Mouse (Mus musculus) CH12.LX (cell line): ENCODE data around the gene Tmem104.

Experiments
- CTCF ChIP-seq, 2 experiments: IDR thresholded peaks in 1 of 2; conservative IDR thresholded peaks in 1 of 2; 2 replicates each; pipeline ENCODE4 v1.5.1; 2011 to 2012; ENCODE audit warnings: low read depth in 2 of 2, low read length in 2 of 2, improper control_type of control experiment in 1 of 2, inconsistent platforms in 1 of 2, mild to moderate bottlenecking in 1 of 2, moderate library complexity in 1 of 2
- ELF1 ChIP-seq: IDR thresholded peaks from 2 replicates; pipeline ENCODE4 v1.6.1; 2014; ENCODE audit warnings: low read depth, mild to moderate bottlenecking, inconsistent platforms, low read length, improper control_type of control experiment
- EP300 ChIP-seq: IDR thresholded peaks from 2 replicates; pipeline ENCODE4 v1.6.1; 2011; ENCODE audit warnings: low read length, improper control_type of control experiment
- ETS1 ChIP-seq: conservative IDR thresholded peaks from 2 replicates; pipeline ENCODE4 v1.6.1; 2012; ENCODE audit warnings: low read depth, mild to moderate bottlenecking, inconsistent platforms, low read length, improper control_type of control experiment, moderate library complexity
- KAT2A ChIP-seq: IDR thresholded peaks from 2 replicates; pipeline ENCODE4 v1.6.1; 2012; ENCODE audit warnings: low read length, improper control_type of control experiment, inconsistent platforms; ENCODE audit not compliant: insufficient replicate concordance
- POLR2A ChIP-seq: IDR thresholded peaks from 2 replicates; pipeline ENCODE4 v1.6.1; 2011; ENCODE audit warnings: low read depth, mild to moderate bottlenecking, improper control_type of control experiment, low read length
- RAD21 ChIP-seq: IDR thresholded peaks from 2 replicates; pipeline ENCODE4 v1.6.1; 2011; ENCODE audit warnings: low read depth, mild to moderate bottlenecking, low read length, improper control_type of control experiment, moderate library complexity
- USF1 ChIP-seq: IDR thresholded peaks from 2 replicates; pipeline ENCODE4 v1.6.1; 2014; ENCODE audit warnings: low read depth, mild to moderate bottlenecking, inconsistent platforms, low read length, improper control_type of control experiment
- ZKSCAN1 ChIP-seq: IDR thresholded peaks from 2 replicates; pipeline ENCODE4 v1.6.1; 2012; ENCODE audit warnings: low read depth, inconsistent platforms, low read length, improper control_type of control experiment, borderline replicate concordance

GRCm38 (mm10) chr11:115176399-115177190, 10.7 kb upstream of the Tmem104 start:
- TF ChIP-seq ZKSCAN1 (no peak), POLR2A (no peak), ETS1 (no peak), CTCF (conservative IDR thresholded peaks at IDR 0.05 in 1 of 2, IDR thresholded peaks at IDR 0.05 in 1 of 2; ENCODE audit: low read depth in 2 of 2, low read length in 2 of 2) (no peak), ELF1 (no peak), RAD21 (no peak), EP300 (no peak), USF1 (no peak), KAT2A (no peak)
